Mouse (Mus musculus) kidney, postnatal 36 days (tissue): Measurements from ENCODE around the gene Mrgprf.

Source experiments
- DNase-seq, 2 experiments: peaks; one replicate each; pipeline ENCODE4 v3.0.0; 2021 to 2022; ENCODE audit warnings: mixed read lengths in 2 of 2

Gene Mrgprf

DNA sequence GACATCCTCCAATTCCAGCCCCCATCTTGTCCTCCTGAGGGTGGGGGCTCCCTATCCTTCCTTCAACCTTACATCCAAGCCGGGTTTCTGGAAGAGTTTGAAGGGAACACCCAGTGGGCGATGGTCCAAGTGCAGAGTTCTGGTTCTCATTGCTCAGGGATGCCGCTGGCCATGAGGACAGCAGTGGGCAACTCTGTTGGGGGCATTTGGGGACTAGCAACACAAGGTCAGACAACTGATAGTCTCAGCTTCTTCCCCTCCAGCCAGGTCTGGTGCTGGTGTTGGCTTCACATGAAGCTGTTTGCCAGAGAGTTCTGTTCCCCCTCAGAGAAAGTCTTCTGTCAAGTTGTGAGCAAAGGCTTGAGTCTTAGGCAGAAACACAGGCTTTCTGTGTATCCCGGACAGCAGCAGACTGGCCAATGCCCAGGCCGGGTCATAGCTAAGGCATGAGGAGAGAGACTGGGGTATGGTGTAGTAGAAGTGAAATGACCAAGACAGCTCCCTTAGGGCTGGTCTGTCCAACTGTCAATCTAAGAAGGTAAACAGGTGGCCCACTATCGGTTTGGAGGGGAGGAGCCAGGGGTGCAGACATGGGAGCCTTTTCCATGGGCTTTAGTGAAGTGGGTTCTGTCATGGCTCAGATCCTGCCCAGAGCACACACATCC, 845 bp downstream of the Mrgprf start:
- no peak for DNase-seq

DNA sequence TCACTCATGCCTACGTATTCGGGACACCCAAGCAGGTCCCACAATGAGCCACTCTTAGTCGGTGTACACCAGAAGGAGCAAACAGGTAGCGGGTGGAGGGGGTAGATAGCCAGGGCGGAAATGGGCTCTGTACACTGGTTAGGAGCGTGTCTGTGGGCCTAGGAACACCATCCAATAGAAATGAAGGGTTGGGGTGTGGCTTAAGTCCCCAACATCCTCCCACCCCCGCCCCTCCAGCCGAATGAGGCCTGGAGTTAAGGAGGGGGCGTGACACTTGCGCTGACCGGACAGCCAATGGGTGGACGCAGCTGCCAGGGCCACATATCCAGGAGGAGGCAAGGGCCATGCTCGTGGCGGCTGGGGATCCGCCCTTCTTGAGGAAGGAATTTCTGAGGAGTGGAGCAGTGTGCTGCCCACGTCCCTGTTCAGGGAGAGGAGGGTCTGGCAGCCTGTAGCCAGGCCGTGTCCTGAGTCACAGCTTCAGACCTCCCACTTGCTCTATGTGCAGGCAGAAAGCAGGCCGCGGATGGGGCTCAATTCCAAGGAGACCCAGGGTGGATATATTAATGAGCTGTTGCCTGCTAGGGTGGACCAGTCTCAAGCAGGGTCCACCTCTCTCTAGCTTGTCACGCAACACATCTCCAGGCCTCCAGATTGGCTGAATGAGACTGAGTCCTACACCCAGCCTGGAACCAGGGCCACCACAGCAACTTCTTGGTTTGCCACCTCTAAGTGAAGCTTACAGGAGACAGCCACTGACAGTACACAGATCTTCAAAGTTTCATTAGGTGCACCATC, 2.1 kb downstream of the Mrgprf start:
- peak; percentile 51 to 57 for DNase-seq

DNA sequence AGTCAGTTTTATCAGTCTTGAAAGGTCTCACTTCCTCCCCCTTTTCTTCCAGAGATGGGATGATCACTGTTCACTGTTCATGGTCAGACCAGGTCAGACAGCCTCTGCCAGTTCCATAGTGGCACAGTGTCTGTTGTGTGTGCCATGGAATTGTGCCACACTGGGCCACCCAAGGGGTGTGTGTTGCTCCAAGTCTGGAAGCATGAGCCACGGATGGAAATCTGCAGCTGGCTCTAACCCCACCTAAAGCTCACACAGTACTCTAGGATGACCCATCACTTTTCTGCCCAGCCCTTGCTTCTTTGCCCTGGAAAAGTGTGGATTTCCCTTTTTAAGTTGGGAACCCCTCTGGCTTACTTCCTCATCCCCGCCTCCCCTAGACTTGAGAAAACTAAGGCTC, 3.5 kb downstream of the Mrgprf start:
- DNase-seq: no peak

DNA sequence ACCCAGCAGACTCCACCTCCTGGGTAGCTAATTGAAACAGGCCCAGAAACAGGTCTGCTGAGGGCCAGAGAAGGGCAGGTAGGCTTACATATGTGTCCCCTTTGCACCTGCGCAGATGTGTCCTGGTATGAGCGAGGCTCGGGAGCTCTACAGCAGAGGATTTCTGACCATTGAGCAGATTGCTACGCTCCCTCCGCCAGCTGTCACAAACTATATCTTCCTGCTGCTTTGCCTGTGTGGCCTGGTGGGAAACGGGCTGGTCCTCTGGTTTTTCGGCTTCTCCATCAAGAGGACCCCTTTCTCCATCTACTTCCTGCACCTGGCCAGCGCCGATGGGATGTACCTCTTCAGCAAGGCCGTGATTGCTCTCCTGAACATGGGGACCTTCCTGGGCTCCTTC, 7.0 kb downstream of the Mrgprf start:
- DNase-seq: no peak

DNA sequence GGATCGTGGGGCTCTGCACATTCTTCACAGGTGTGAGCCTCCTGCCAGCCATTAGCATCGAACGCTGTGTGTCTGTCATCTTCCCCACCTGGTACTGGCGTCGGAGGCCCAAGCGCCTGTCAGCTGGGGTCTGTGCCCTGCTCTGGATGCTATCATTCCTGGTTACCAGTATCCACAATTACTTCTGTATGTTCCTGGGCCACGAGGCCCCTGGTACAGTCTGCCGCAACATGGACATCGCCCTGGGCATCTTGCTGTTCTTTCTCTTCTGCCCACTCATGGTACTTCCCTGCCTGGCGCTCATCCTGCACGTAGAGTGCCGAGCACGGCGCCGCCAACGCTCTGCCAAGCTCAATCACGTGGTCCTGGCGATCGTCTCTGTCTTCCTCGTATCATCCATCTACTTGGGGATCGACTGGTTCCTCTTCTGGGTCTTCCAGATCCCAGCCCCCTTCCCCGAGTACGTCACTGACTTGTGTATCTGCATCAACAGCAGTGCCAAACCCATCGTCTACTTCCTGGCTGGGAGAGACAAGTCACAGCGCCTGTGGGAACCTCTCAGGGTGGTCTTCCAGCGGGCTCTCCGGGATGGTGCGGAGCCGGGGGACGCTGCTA, 7.5 kb downstream of the Mrgprf start:
- no peak for DNase-seq

DNA sequence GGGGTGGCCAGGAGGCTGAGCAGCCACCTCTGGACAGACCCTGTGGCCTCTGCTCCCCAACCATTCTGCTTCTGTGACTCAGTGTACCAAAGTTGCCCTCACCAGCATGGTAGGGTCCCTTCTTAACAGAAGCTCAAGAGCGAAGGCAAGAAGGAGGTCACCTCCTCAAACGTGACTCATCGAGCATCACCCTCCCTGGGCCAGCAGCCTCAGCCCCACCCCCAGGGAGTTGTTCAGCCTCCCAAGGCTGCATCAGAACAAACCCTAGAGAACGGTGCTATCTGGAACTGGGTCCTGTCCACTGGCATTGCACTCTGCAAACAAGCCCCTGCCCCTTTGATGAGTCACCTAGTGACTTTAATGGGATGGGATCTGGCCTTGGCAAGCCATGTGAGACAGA, 8.2 kb downstream of the Mrgprf start:
- DNase-seq: no peak

DNA sequence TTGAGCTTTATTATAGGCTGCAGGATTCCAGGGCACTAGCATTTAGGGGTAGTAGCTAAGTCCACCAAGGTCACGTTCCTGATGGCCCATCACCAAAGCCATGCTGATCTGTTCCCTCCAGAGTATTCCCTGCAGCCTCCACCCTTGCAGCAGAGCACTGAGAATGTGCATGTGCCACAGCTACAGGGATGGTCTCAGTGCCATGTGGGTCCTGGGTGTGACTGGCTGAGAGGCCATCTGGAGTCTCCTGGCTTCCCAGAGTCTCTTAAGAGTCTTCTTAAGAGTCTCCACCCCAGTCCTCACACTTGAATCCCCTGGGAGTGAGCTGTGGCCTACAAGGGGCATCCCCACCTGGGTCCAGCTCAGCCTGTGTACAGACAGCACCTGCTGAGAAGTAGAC, 9.2 kb downstream of the Mrgprf start:
- no peak for DNase-seq

DNA sequence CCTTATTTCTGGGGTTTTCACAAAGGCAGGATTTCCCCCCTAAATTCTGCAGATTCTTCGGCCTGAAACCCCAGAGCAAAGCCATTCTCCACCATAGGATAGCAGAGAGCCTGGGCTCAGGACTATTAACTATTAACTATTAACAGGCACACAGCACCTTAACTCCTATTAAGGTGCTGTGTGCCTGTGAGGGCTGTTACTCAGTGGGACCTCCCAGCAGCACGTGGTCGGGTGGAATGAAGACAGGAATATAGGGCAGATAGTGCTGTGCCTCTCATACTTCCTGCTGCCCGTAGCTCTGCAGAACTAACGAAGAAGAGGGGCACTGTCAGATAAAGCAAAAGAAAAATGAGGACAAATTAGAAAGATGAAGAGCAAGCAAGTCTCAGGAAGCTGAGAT, 9.9 kb downstream of the Mrgprf start:
- DNase-seq: peak; percentile 15 to 17

DNA sequence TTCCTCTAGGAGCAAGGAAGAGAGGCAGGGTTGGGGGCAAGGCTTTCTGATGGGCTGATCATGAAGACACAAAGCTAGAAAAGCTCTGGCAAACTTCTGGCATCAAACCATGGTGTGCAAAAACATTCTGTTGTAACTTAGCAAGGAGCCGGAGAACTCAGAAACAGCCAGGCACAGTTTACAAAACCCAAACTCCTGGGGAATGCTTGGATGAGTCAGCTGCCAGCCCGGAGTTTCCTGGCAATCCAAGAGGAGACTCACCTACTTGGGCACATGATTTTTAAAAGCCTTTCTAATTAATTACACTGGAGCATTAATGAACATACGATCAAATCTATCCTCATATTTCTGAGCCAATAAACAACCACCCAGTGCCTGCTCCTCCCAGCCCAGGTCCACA, 11.5 kb downstream of the Mrgprf start:
- no peak for DNase-seq

DNA sequence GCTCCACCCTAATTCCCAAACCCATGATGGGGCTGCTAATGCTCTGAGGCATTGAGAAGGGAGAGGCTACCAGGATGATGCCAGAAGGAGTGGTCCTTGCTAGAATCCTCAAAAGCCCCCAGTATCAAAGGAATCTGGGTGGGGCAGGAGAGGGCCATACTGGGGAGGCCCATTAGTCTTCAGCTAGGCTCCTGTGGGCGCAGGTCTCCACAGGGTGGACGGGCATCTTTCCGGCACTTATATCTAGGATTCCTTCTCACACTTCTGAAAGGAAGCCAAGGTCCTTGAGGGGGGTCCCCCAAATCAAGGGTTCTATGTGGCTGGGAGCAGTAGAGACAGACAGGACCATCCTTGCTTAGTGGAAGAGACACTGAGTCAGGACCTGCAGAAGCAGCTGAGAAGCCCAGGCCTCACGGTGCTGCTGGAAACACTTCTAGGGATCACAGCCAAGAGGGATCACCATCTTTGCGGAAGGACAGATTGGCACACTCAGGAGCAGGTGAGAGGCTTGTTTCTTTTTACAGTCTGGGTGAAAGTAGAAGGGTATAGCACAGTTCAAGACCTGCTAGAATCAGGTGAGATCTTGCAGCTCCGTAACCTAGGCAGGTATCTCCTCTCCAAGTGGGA, 14.3 kb downstream of the Mrgprf start, which contains the start of gene Mrgprd:
Gene Mrgprd (plus strand): TSS at position 51 of the 627 bp plus-strand sequence.
- DNase-seq: no peak

DNA sequence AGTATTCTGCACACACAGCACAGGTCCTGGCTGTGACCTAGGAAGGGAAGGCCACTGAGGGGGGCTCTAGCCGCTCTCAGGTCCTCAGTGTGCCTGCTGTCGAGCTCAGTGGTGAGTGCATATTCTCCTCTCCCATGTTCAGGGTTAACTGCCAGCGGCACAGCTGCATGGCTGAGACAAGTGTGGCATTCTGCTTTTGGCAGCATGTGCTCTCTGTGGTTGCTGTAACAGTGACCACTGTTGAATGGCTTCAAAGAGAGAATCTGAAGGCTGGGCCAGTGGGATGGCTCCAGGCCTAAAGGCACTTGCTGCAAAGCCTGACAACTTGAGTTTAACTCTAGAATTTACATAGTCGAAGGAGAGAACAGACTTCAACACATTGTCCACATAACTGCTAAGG, 16.9 kb downstream of the Mrgprf start:
- DNase-seq: no peak

DNA sequence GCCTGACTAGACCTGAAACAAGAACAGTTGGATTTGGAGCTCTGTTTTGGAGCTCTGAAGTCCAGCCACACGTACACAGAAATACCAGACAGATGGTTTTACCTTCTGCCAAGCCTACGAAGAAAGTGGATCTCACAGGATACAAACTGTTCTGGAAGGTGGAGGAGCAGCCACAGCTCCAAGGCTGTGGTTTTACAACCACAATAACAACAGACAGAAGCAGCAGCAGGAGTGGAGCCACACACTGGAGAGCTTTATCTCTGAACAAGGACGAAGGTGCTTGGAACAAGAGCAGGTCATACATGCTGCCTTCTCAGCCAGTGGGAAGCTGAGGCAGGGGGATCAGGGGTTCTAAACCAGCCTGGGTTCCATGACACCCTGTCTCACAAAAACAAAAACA, 18.9 kb downstream of the Mrgprf start:
- no peak for DNase-seq

DNA sequence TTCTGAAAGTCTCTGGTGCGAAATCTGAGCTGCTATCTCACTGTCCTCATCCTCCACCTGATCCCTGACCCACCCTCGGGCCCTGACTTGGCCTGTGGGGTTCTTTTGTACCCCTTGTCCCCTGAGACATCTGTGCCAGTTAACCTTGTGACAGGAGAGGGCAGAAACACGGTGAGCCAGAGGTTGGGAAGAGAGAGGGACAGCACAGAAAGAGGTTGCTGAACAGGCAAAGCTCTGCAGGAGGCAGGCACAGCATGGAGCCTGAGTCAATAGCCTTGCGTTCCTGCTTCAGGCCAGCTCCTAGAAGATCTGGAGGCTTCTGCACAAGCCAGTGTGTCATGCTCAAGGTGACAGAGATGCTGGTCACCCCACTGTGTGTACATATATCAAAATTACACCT, 23.0 kb downstream of the Mrgprf start:
- no peak for DNase-seq

DNA sequence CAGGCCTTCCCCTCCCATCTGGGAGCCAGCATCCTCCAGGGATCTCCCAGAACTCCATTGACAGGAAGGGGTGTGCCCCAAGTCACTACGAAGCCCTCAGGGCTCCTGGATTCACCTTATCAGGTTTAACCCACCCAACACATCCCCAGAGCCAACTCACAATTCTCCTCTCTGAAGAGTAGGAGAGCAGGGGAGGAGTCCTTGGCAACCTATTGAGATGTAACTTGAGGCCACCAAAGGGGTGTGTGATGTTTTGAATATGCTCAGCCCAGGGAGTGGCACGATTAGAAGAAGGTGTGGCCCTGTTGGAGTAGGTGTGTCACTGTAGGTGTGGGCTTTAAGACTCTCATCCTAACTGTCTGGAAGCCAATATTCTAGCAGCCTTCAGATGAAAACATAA, 25.1 kb downstream of the Mrgprf start:
- DNase-seq: no peak

DNA sequence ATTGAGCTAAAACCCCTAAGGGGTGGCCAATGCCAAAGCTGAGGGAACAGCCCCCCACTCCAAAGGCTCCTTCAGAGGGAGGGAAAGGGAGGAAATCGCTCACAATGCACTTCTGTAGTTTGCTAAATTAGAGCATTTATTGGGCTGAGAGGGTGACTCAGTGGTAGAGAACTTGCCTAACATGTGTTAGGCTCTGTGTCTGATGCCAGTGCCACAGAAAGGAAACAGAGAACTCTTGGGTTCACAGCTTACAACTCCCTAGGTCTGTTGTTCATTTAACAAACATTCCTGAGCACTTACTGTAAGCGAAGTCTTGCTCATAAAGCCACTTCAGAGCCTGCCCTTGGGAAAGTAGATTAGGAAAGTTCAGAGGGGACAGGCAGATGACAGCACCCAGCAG, 29.4 kb downstream of the Mrgprf start:
- no peak for DNase-seq

DNA sequence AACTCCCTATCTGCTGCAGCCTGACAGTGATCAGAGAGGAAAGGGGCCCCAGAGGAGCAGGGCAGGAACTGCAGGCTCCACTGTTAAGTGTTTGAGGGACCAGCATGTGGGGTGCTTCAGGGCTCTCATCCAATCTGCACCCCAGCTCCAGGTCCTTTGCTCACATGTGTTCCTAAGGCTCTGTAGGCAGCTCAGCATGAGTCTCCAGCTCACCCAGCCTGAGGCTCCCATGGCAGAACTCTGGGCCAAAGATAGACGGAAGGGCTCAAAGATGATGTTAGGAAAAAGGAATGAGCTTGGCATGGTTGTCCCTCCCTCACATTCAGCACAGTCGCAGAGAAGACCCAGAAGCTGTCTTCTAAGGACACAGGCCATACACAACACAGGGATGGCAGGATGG, 30.0 kb downstream of the Mrgprf start:
- no peak for DNase-seq

DNA sequence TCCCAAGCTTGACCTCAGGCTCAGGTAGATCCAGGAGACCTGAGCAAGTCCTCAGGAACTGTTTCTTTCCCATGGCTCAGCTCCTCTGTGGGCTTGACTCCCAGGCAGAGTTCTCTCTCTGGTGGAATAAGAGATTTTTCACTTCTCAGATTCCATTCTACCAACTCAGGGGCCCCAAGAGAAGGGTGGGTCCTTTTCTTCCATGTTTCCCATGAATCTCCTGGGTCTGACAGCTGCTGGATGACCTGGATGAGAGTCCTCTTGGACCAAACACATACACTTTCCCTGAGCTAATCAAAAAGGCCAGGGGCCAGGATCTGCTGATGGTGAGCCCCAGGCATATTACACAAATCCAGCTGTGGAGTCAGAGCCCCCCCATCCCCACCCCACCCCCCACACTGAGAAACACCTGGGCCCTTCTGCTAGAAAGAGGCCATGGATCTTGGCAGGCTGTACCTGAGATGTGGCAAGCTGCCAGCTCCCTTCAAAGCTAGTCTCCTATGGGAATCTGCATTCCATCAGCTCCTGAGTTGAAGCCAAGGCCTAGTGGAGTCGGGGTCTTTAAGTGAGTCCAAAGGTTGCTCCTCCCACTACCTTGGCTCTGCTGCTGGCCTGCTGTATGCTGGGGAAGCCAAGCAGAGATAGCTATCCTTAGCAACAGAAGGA, 31.9 kb downstream of the Mrgprf start:
- DNase-seq: peak; percentile 17 to 61

DNA sequence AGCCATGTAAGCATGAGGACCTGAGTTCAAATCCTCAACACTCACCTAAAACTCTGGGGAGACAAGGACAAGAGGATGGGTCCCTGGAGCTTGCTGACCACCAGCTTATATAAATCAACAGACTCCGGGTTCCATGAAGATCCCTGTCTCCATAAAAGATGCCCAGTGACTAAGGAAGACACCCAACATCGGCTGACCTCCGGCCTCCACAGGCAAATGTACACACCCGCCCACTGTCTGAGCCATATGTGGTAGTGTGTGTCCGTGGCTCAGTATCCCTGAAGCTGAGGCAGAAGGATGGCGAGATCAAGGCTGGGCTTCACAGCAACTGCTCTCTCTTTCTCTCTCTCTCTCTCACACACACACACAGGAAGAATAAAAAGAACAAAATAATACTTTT, 33.3 kb downstream of the Mrgprf start:
- DNase-seq: no peak

DNA sequence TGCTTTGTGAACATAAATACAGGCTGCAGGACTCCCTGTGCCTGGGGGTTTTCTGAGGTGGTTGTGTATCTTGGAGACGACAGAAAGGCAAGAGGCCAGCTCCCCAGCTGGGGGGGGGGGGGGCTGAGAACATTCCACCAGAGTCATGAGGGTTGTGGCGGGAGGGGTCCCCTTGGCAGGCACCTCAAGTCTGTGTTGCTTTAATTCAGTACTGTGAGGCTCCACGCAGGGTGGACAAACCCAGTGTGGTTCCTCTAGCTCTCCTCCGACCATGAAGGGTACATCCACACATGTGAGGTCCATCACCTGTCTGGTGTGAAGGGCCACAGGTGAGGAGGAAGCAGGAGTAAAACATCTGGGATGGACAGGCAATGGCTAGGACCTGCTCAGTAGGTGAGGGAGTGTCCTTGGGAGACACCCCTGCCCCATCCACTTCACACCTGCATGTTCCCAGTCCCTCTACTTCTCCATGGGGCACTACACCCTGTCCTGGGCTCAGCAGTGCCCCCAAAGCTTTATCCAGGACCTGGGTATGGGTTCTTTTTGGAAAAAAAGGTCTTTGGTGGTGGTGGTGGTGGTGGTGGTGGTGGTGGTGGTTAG, 33.9 kb downstream of the Mrgprf start:
- DNase-seq: no peak

DNA sequence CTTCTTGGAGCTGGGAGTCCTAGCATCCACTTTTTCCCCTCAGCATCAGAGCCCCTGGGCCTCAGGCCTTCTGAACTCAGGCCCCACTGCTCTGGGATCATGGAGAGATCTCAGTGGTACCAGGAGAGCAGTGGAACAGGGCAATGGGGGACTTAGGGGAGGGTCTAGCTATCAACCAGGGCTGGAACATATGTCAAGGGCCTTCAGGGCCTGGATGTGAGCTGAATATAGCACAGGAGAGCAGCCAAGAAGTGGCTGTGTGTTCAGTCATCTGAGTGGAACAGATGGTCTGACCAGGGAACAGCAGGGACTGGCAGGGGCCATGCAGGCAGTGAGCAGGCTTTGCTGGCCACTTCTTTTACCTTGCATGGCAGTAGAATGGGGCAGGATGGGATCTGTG, 34.6 kb downstream of the Mrgprf start:
- DNase-seq: no peak

DNA sequence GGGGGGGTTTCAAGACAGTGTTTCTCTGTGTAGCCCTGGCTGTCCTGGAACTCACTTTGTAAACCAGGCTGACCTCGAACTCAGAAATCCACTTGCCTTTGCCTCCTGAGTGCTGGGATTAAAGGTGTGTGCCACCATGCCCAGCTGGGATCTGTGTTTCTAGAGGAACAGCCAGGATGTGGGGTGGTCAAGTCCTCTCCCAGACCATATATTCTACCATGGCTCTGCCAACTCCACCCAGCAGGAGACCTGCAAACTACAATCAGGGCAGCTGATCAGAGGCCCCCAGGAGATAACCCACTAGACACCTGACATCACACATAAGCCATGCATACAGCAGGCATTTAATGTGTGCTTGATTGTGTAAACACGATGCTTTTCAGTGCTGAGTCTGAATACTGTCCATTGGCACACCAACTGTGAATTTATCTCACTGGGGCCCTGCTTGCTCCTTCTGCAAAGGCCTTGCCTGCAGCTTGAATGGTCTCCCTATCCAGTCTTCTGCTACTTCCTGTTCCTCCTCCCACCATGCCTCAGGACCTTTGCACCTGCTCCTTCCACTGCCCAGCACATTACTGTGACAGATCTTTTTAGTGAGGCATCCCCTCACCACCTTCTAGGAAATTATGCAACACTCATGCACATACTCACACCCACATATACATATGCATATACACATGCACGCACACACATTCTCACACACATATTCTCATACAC, 35.1 kb downstream of the Mrgprf start:
- no peak for DNase-seq

DNA sequence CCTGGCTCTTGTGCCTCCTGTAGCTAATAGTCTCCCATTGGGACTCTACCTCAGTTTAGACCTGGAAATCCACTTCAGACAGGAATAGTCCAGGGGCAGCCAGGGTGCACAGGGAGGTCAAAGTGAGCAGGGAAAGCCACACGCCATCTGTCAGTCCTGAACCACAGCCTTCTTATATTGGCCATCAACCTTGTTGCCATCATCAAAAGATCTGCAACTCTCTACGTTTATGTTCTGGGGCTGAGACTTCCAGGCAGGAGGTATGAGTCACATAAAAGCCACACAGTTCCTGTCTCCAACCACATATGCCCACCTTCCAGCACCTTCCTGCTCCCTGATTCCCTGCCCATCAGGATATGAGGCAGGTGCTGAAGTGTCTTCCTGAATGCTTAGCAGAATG, 37.3 kb downstream of the Mrgprf start:
- no peak for DNase-seq
